Mouse (Mus musculus) limb, embryonic 12.5 days (tissue): ENCODE data around the gene Mb. TPM values are rescaled to one million over a fixed set of nuclear protein-coding genes. Genes with fewer than 3 reads are reported as not detected.

Source experiments
- ATAC-seq: fragments of 200-750 bp; cut with Nextera tagmentation; 2 replicates; pipeline ENCODE4 v1.8.0; 2017; ENCODE audit warnings: low read depth, moderate TSS enrichment; ENCODE audit not compliant: insufficient number of reproducible peaks, insufficient read depth, low FRiP score, low TSS enrichment
- H3K27ac ChIP-seq: fragments of 300-500 bp; sonication (generic); 2 replicates; pipeline ENCODE4 v1.5.1; 2016; ENCODE audit warnings: mild to moderate bottlenecking, moderate library complexity
- H3K27me3 ChIP-seq: fragments of 300-500 bp; sonication (generic); 2 replicates; pipeline ENCODE4 v1.6.1; 2016; ENCODE audit warnings: mild to moderate bottlenecking, moderate library complexity
- H3K36me3 ChIP-seq: fragments of 300-500 bp; sonication (generic); 2 replicates; pipeline ENCODE4 v1.6.1; 2016; ENCODE audit warnings: mild to moderate bottlenecking, moderate library complexity
- H3K4me1 ChIP-seq: fragments of 300-500 bp; sonication (generic); replicated peaks from 2 replicates; pipeline ENCODE4 v1.6.1; 2016
- H3K4me2 ChIP-seq: fragments of 300-500 bp; sonication (generic); 2 replicates; pipeline ENCODE4 v1.6.1; 2016; ENCODE audit warnings: mild to moderate bottlenecking, moderate library complexity
- H3K4me3 ChIP-seq: fragments of 300-500 bp; sonication (generic); replicated peaks from 2 replicates; pipeline ENCODE4 v1.5.1; 2016; ENCODE audit warnings: mild to moderate bottlenecking
- H3K9ac ChIP-seq: fragments of 300-500 bp; sonication (generic); replicated peaks from 2 replicates; pipeline ENCODE4 v1.6.1; 2016; ENCODE audit warnings: mild to moderate bottlenecking, moderate library complexity
- H3K9me3 ChIP-seq: fragments of 300-500 bp; sonication (generic); 2 replicates; pipeline ENCODE4 v1.6.1; 2016; ENCODE audit warnings: mild to moderate bottlenecking, moderate library complexity
- WGBS: fragments of 180-500 bp; shearing (Covaris S2); methylation state at CpG from one replicate; pipeline ENCODE4 v1.1.7; 2016; 5-methylcytosine and 5-hydroxymethylcytosine counted together
- polyA plus RNA-seq: library from polyadenylated mRNA; unstranded; fragments of >200 nt; fragmentation: Nextera tagmentation; extraction: Ambion mirVana; gene quantifications from 2 replicates; pipeline ENCODE4 v1.2.1, GENCODE M21; 2016

The Mb gene
- polyA plus RNA-seq: 3.3 and 3.7 TPM in 2 replicates

DNA sequence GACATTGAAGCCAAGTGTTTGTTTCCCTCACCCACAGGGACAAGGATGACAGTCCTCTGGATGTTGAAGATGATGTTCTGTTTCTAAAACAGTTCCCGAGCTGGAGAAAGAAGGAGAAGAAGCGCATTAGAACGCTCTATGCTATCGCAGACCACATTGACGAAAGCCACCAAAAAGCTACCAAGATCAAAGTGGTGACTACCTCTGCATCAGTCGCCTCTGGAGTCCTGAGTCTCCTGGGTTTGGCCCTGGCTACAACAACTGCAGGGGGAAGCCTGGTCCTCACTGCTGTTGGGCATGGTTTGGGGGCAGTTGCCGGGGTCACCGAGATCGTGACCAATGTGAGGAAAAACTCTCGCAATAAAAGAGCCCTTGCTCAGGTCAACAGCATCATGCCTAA lies at the start of gene Mb:
Mb (minus strand) TSS at position 101 of the 400 bp plus-strand sequence.
- Histone ChIP-seq H3K4me1 (0 out of 2 replicates have a peak, but pooled peaks cover 3% of the 10 kb centered on the region), H3K36me3 (no peaks in the 10 kb centered on the region), H3K27ac (no peak within 1 kb of the TSS), H3K4me3 (no peak within 1 kb of the TSS), H3K4me2 (no peak within 1 kb of the TSS), H3K9me3 (no peaks in the 10 kb centered on the region), H3K27me3 (no peaks in the 10 kb centered on the region), H3K9ac (no peak within 1 kb of the TSS)
- ATAC-seq: no peak
- 91% methylated on average over 10 of the region's 10 CpGs for WGBS

- H3K9me3 ChIP-seq: no peaks in the 10 kb centered on the region
- no peaks in the 10 kb centered on the region for H3K27me3 ChIP-seq
- no peak for ATAC-seq
- no peak overlapping the region for H3K4me2 ChIP-seq
- no peak overlapping the region for H3K27ac ChIP-seq
- WGBS: 42% methylated on average over 3 of the region's 3 CpGs
- H3K4me1 ChIP-seq: no peaks in the 10 kb centered on the region; the same call in 1 of the 2 replicates
- H3K9ac ChIP-seq: no peak overlapping the region
- H3K36me3 ChIP-seq: peaks cover 76% of the 10 kb centered on the region
- H3K4me3 ChIP-seq: no peak overlapping the region
Observed at GRCm38 (mm10) chr15:77099756-77100155, 49.3 kb upstream of the Mb start.

GRCm38 (mm10) chr15:77097358-77097757 lies 46.9 kb upstream of the Mb start:
- H3K4me1 ChIP-seq: no peaks in the 10 kb centered on the region; the same call in 1 of the 2 replicates
- no peak overlapping the region for H3K9ac ChIP-seq
- no peak overlapping the region for H3K27ac ChIP-seq
- H3K4me3 ChIP-seq: no peak overlapping the region
- H3K27me3 ChIP-seq: no peaks in the 10 kb centered on the region
- 91% methylated on average over 6 of the region's 6 CpGs for WGBS
- H3K36me3 ChIP-seq: peaks cover 85% of the 10 kb centered on the region
- no peaks in the 10 kb centered on the region for H3K9me3 ChIP-seq
- no peak for ATAC-seq
- H3K4me2 ChIP-seq: no peak overlapping the region

DNA sequence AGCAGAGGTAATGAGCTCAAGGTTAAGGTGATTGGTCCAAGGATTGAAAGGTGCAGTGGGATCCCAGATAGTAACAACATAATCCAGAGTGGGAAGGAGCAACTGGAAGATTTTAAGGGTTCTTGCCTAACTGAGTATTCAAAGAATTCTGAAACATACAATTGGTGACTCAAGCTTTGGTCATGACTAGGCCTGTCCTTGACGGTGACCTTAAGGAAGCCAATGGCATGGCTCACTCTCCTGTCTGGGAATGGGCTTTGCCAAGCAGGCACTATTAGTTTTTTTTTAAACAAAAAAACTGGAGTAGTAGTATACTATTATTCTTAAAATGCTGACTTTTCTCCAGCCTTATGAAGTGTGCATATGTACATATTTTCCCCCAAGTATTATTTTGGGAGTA lies 44.7 kb upstream of the Mb start:
- no peak overlapping the region for H3K27ac ChIP-seq
- no peak for ATAC-seq
- H3K4me2 ChIP-seq: no peak overlapping the region
- H3K9ac ChIP-seq: no peak overlapping the region
- 97% methylated on average over 1 of the region's 1 CpGs for WGBS
- peaks cover 88% of the 10 kb centered on the region for H3K36me3 ChIP-seq
- H3K9me3 ChIP-seq: no peaks in the 10 kb centered on the region
- no peaks in the 10 kb centered on the region for H3K27me3 ChIP-seq
- no peaks in the 10 kb centered on the region; the same call in 1 of the 2 replicates for H3K4me1 ChIP-seq
- H3K4me3 ChIP-seq: no peak overlapping the region

DNA sequence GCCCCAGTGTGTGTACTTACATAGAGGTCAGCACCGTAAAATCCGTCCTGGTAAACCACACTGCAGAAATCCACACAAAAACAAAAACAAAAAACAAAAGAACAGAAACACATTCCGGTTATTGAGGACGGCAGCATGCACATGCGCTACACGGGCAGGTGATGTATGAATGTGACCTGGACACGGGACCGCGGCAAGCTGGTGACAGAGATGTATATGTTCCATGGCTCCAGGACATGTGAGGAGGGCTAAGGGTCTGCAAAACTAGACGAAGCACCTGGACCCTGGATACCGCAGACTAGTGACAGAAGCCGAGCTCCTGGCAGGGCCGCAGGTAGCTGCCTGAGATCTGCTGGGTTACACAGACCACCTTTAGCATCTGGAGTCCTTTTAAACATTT lies 44.0 kb upstream of the Mb start:
- WGBS: 94% methylated on average over 13 of the region's 13 CpGs
- Histone ChIP-seq H3K27me3 (no peaks in the 10 kb centered on the region), H3K4me1 (no peaks in the 10 kb centered on the region), H3K36me3 (peaks cover 90% of the 10 kb centered on the region), H3K4me2 (no peak overlapping the region), H3K9ac (no peak overlapping the region), H3K4me3 (no peak overlapping the region), H3K9me3 (no peaks in the 10 kb centered on the region), H3K27ac (no peak overlapping the region)
- no peak for ATAC-seq

- ATAC-seq: no peak
- H3K36me3 ChIP-seq: peaks cover 88% of the 10 kb centered on the region
- no peaks in the 10 kb centered on the region for H3K27me3 ChIP-seq
- H3K9me3 ChIP-seq: no peaks in the 10 kb centered on the region
- H3K27ac ChIP-seq: no peak overlapping the region
- H3K4me3 ChIP-seq: no peak overlapping the region
- H3K4me1 ChIP-seq: no peaks in the 10 kb centered on the region
- no peak overlapping the region for H3K9ac ChIP-seq
- no peak overlapping the region for H3K4me2 ChIP-seq
- 88% methylated on average over 4 of the region's 4 CpGs for WGBS
Observed at GRCm38 (mm10) chr15:77091394-77091793, 40.9 kb upstream of the Mb start.

DNA sequence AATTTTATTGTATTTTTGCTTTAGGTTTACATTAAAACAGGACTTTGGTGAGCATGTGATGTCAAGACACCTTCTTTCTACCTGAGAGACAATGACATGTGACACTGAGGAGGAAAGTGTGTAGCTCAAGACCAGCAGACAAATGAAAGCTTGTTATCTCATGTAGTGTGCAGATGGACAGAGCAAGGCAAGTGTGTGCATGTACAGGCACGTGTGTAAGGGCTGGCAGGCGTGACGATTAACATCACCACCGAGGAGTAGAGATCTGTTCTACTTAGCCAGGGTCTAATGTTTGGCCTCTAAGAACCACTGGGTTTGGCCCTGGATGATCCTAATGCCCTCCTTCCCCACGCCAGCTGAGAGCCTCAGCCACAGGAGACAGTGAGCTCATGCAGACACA lies 40.1 kb upstream of the Mb start:
- H3K27ac ChIP-seq: no peak overlapping the region
- H3K27me3 ChIP-seq: no peaks in the 10 kb centered on the region
- H3K4me2 ChIP-seq: no peak overlapping the region
- H3K9me3 ChIP-seq: no peaks in the 10 kb centered on the region
- peaks cover 87% of the 10 kb centered on the region for H3K36me3 ChIP-seq
- 86% methylated on average over 5 of the region's 5 CpGs for WGBS
- no peak for ATAC-seq
- H3K4me1 ChIP-seq: no peaks in the 10 kb centered on the region
- H3K9ac ChIP-seq: no peak overlapping the region
- H3K4me3 ChIP-seq: no peak overlapping the region

GRCm38 (mm10) chr15:77089249-77089648 lies 38.8 kb upstream of the Mb start:
- H3K9me3 ChIP-seq: no peaks in the 10 kb centered on the region
- no peaks in the 10 kb centered on the region for H3K27me3 ChIP-seq
- H3K4me1 ChIP-seq: no peaks in the 10 kb centered on the region
- no peak overlapping the region for H3K9ac ChIP-seq
- peaks cover 89% of the 10 kb centered on the region for H3K36me3 ChIP-seq
- no peak overlapping the region for H3K27ac ChIP-seq
- no peak overlapping the region for H3K4me3 ChIP-seq
- no peak for ATAC-seq
- 72% methylated on average over 11 of the region's 11 CpGs for WGBS
- H3K4me2 ChIP-seq: no peak overlapping the region

GRCm38 (mm10) chr15:77086488-77086887 lies 36.0 kb upstream of the Mb start:
- Histone ChIP-seq H3K36me3 (peaks cover 91% of the 10 kb centered on the region), H3K27me3 (no peaks in the 10 kb centered on the region), H3K4me3 (no peak overlapping the region), H3K9me3 (no peaks in the 10 kb centered on the region), H3K4me2 (no peak overlapping the region), H3K4me1 (no peaks in the 10 kb centered on the region), H3K27ac (no peak overlapping the region), H3K9ac (no peak overlapping the region)
- ATAC-seq: no peak
- 93% methylated on average over 1 of the region's 1 CpGs for WGBS

DNA sequence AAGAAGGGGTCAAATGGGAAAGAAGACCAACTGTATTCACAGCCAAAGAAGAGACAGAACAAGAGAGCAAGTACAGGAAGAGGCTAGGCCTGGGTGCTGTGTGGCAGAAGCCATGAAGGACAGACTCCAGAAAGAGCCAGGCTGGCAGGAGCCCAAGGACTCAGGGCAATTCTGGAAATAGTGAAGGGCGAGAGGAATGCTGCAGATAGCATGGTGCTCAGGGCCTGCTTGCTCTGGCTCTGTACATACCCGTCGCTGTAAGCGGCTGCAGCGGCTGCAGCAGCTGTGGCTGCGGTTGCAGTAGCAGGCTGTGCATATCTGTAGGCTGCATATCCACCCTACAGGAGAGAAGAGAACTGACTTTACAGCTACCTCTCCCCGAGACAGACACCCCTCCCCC lies 35.3 kb upstream of the Mb start:
- WGBS: 91% methylated on average over 7 of the region's 7 CpGs
- Histone ChIP-seq H3K4me3 (no peak overlapping the region), H3K27ac (no peak overlapping the region), H3K36me3 (peaks cover 92% of the 10 kb centered on the region), H3K9me3 (no peaks in the 10 kb centered on the region), H3K4me1 (0 out of 2 replicates have a peak, but pooled peaks cover 2% of the 10 kb centered on the region), H3K27me3 (no peaks in the 10 kb centered on the region), H3K9ac (no peak overlapping the region), H3K4me2 (no peak overlapping the region)
- ATAC-seq: no peak

DNA sequence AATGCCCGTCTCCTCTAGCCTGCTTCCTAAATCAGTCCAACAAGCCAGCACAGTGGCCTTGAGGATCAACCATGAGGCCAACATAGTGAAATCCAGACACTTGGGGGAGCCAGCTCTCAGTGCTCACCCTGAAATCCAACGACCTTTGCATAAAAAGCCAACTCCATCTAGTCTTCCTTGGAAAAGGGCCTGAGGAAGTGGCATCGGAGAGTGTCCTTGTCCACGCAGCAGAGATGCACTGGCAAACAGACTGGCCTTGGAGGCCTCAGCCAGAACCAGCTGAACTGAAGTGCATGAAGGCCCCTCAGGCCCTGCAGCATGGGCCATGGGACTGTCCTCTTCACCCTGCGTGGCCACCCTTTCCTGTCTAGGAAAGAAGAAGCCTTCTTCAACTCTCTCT lies 31.0 kb upstream of the Mb start:
- peaks cover 94% of the 10 kb centered on the region for H3K36me3 ChIP-seq
- H3K4me2 ChIP-seq: no peak overlapping the region
- no peak overlapping the region for H3K4me3 ChIP-seq
- 78% methylated on average over 5 of the region's 5 CpGs for WGBS
- ATAC-seq: no peak
- H3K9me3 ChIP-seq: no peaks in the 10 kb centered on the region
- H3K9ac ChIP-seq: no peak overlapping the region
- 0 out of 2 replicates have a peak, but pooled peaks cover 5% of the 10 kb centered on the region for H3K4me1 ChIP-seq
- H3K27me3 ChIP-seq: no peaks in the 10 kb centered on the region
- no peak overlapping the region for H3K27ac ChIP-seq

- Histone ChIP-seq H3K4me2 (no peak overlapping the region), H3K36me3 (peaks cover 95% of the 10 kb centered on the region), H3K27ac (peak overlapping the region; percentile 41; the same call in 1 of the 2 replicates), H3K9me3 (no peaks in the 10 kb centered on the region), H3K27me3 (no peaks in the 10 kb centered on the region), H3K4me3 (no peak overlapping the region), H3K4me1 (0 out of 2 replicates have a peak, but pooled peaks cover 5% of the 10 kb centered on the region), H3K9ac (no peak overlapping the region)
- 81% methylated on average over 14 of the region's 14 CpGs for WGBS
- ATAC-seq: no peak
Observed at GRCm38 (mm10) chr15:77080684-77081254, 30.3 kb upstream of the Mb start.
